Mouse (Mus musculus) embryonic facial prominence, embryonic 11.5 days (tissue): ENCODE measurements around the gene Polr2f. TPM values are rescaled to one million over a fixed set of nuclear protein-coding genes. Genes with fewer than 3 reads are reported as not detected.
A peak's percentile ranks its signal among the peaks of the same experiment; 100 is the strongest.

Source experiments
- ATAC-seq: fragments of 200-750 bp; cut with Nextera tagmentation; replicated peaks from 2 replicates; pipeline ENCODE4 v1.8.0; 2017; ENCODE audit warnings: low read depth; ENCODE audit not compliant: insufficient number of reproducible peaks, low FRiP score, low TSS enrichment
- DNase-seq: peaks from one replicate; pipeline ENCODE4 v3.0.0-alpha.2; 2015; ENCODE audit warnings: low spot score
- H3K27ac ChIP-seq: fragments of 300-500 bp; sonication (generic); replicated peaks from 2 replicates; pipeline ENCODE4 v1.5.1; 2014; ENCODE audit warnings: mild to moderate bottlenecking, low read depth, low read length, control low read depth
- H3K27me3 ChIP-seq: fragments of 300-500 bp; sonication (generic); 2 replicates; pipeline ENCODE4 v1.6.1; 2014; ENCODE audit warnings: mild to moderate bottlenecking, low read length, moderate library complexity, mixed read lengths; ENCODE audit not compliant: control insufficient read depth, insufficient read depth
- H3K36me3 ChIP-seq: fragments of 300-500 bp; sonication (generic); replicated peaks from 2 replicates; pipeline ENCODE4 v1.6.1; 2014; ENCODE audit warnings: low read depth, mild to moderate bottlenecking, low read length, moderate library complexity, mixed read lengths; ENCODE audit not compliant: control insufficient read depth, insufficient read depth
- H3K4me1 ChIP-seq: fragments of 300-500 bp; sonication (generic); 2 replicates; pipeline ENCODE4 v1.6.1; 2014; ENCODE audit warnings: low read length, mixed read lengths; ENCODE audit not compliant: control insufficient read depth, insufficient read depth
- H3K4me2 ChIP-seq: fragments of 300-500 bp; sonication (generic); 2 replicates; pipeline ENCODE4 v1.6.1; 2014; ENCODE audit warnings: low read depth, mild to moderate bottlenecking, control low read depth, low read length, moderate library complexity
- H3K4me3 ChIP-seq: fragments of 300-500 bp; sonication (generic); 2 replicates; pipeline ENCODE4 v1.5.1; 2014; ENCODE audit warnings: low read depth, low read length, control low read depth
- H3K9ac ChIP-seq: fragments of 300-500 bp; sonication (generic); replicated peaks from 2 replicates; pipeline ENCODE4 v1.6.1; 2014; ENCODE audit warnings: mild to moderate bottlenecking, control low read depth, low read length
- H3K9me3 ChIP-seq: fragments of 300-500 bp; sonication (generic); replicated peaks from 2 replicates; pipeline ENCODE4 v1.6.1; 2016; ENCODE audit warnings: mild to moderate bottlenecking, low read length, inconsistent platforms, mixed read lengths; ENCODE audit not compliant: control insufficient read depth
- whole genome bisulfite sequencing: fragments of 180-500 bp; shearing (Covaris S2); extraction: QIAGEN DNeasy Blood & Tissue Kit; methylation state at CpG from one replicate; pipeline ENCODE4 v1.1.7; 2014; 5-methylcytosine and 5-hydroxymethylcytosine counted together
- polyA plus RNA-seq: library from polyadenylated mRNA; unstranded; fragments of >200 nt; fragmentation: Nextera tagmentation; extraction: Ambion mirVana; gene quantifications from 2 replicates; pipeline ENCODE4 v1.2.1, GENCODE M21; 2014

The Polr2f gene
- polyA plus RNA-seq, 1 experiment from 2014 or later: 414 TPM

- no peaks in the 10 kb centered on the region for H3K27me3 ChIP-seq
- ATAC-seq (no peak), DNase-seq (no peak)
- no peaks in the 10 kb centered on the region for H3K9me3 ChIP-seq
- H3K9ac ChIP-seq: no peak overlapping the region
- H3K4me1 ChIP-seq: no peaks in the 10 kb centered on the region; the same call in 1 of the 2 replicates
- H3K4me3 ChIP-seq: no peak overlapping the region
- H3K4me2 ChIP-seq: no peak overlapping the region
- no peaks in the 10 kb centered on the region; the same call in none of the 2 replicates for H3K36me3 ChIP-seq
- WGBS: 89% methylated on average over 8 of the region's 8 CpGs
- no peak overlapping the region for H3K27ac ChIP-seq
Observed at GRCm38 (mm10) chr15:79144021-79144420, 3.2 kb downstream of the Polr2f start.

- Histone ChIP-seq H3K27me3 (no peaks in the 10 kb centered on the region), H3K4me2 (no peak overlapping the region), H3K27ac (no peak overlapping the region), H3K4me3 (no peak overlapping the region), H3K9ac (no peak overlapping the region), H3K4me1 (no peaks in the 10 kb centered on the region; the same call in 1 of the 2 replicates), H3K9me3 (no peaks in the 10 kb centered on the region), H3K36me3 (no peaks in the 10 kb centered on the region; the same call in none of the 2 replicates)
- WGBS: 92% methylated on average over 7 of the region's 7 CpGs
- DNase-seq (no peak), ATAC-seq (no peak)
Observed at GRCm38 (mm10) chr15:79145522-79145921, 4.7 kb downstream of the Polr2f start.

DNA sequence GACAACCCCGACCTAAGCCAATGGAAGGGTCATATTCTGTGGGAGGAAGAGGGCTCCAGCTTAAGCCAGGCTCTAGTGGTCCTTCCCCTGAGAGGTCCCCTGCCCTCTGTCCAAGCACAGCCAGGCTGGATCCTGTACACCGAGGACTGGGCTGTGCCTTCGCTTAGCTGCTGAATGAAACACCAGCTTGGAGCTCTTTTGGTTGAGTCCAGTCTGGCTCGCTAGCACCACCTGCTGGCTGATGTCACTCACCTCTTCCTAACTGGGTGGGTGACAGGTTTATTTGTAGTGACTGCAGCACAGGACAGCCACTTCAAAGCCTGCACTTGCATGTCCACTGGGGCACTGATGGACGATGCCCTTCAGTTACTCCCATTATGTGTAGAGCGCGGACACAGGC is 7.7 kb downstream of the Polr2f start:
- no peak overlapping the region for H3K4me2 ChIP-seq
- peak; percentile 37; the same call in 1 of the 2 replicates for ATAC-seq
- H3K4me3 ChIP-seq: no peak overlapping the region
- H3K27me3 ChIP-seq: no peaks in the 10 kb centered on the region
- H3K36me3 ChIP-seq: no peaks in the 10 kb centered on the region; the same call in none of the 2 replicates
- no peaks in the 10 kb centered on the region; the same call in 1 of the 2 replicates for H3K4me1 ChIP-seq
- H3K9ac ChIP-seq: no peak overlapping the region
- no peaks in the 10 kb centered on the region for H3K9me3 ChIP-seq
- 56% methylated on average over 7 of the region's 7 CpGs for WGBS
- H3K27ac ChIP-seq: no peak overlapping the region
- DNase-seq: peak; percentile 89

- peak; percentile 57 for DNase-seq
- no peaks in the 10 kb centered on the region; the same call in none of the 2 replicates for H3K36me3 ChIP-seq
- no peak overlapping the region for H3K4me3 ChIP-seq
- H3K4me2 ChIP-seq: no peak overlapping the region
- peak overlapping the region; percentile 13 for H3K9ac ChIP-seq
- H3K4me1 ChIP-seq: no peaks in the 10 kb centered on the region; the same call in 1 of the 2 replicates
- H3K9me3 ChIP-seq: no peaks in the 10 kb centered on the region
- WGBS: 44% methylated on average over 8 of the region's 8 CpGs
- no peaks in the 10 kb centered on the region for H3K27me3 ChIP-seq
- peak overlapping the region; percentile 65 for H3K27ac ChIP-seq
- ATAC-seq: 0 out of 2 replicates have a peak, but pooled peaks have one; percentile 37
Observed at GRCm38 (mm10) chr15:79151881-79152280, 11.1 kb downstream of the Polr2f start.

GRCm38 (mm10) chr15:79152709-79153108 is 11.9 kb downstream of the Polr2f start:
- DNase-seq (no peak), ATAC-seq (no peak)
- 32% methylated on average over 6 of the region's 6 CpGs for WGBS

GRCm38 (mm10) chr15:79155572-79155971 is 14.8 kb downstream of the Polr2f start:
- no peaks in the 10 kb centered on the region; the same call in 1 of the 2 replicates for H3K36me3 ChIP-seq
- no peak overlapping the region for H3K4me3 ChIP-seq
- H3K4me1 ChIP-seq: no peaks in the 10 kb centered on the region; the same call in 1 of the 2 replicates
- H3K4me2 ChIP-seq: no peak overlapping the region
- no peaks in the 10 kb centered on the region for H3K9me3 ChIP-seq
- ATAC-seq (no peak), DNase-seq (no peak)
- no peak overlapping the region; the same call in 1 of the 2 replicates for H3K9ac ChIP-seq
- H3K27ac ChIP-seq: no peak overlapping the region
- H3K27me3 ChIP-seq: no peaks in the 10 kb centered on the region
- 45% methylated on average over 3 of the region's 3 CpGs for WGBS

More at GRCm38 (mm10) chr15:79152709-79153108, 11.9 kb downstream of the Polr2f start:
- no peaks in the 10 kb centered on the region for H3K27me3 ChIP-seq
- no peak overlapping the region for H3K4me2 ChIP-seq
- H3K4me1 ChIP-seq: no peaks in the 10 kb centered on the region; the same call in 1 of the 2 replicates
- peak overlapping the region; percentile 18; the same call in 1 of the 2 replicates for H3K9ac ChIP-seq
- H3K4me3 ChIP-seq: no peak overlapping the region
- no peaks in the 10 kb centered on the region for H3K9me3 ChIP-seq
- peak overlapping the region; percentile 65; the same call in 1 of the 2 replicates for H3K27ac ChIP-seq
- H3K36me3 ChIP-seq: no peaks in the 10 kb centered on the region; the same call in none of the 2 replicates

GRCm38 (mm10) chr15:79162301-79162700 is 21.5 kb downstream of the Polr2f start:
- no peak for DNase-seq
- Histone ChIP-seq H3K36me3 (no peaks in the 10 kb centered on the region), H3K9ac (peak overlapping the region; percentile 28), H3K4me3 (no peak overlapping the region), H3K27ac (no peak overlapping the region), H3K27me3 (peaks cover 36% of the 10 kb centered on the region), H3K4me1 (no peaks in the 10 kb centered on the region), H3K9me3 (no peaks in the 10 kb centered on the region), H3K4me2 (no peak overlapping the region; the same call in 1 of the 2 replicates)
- ATAC-seq: no peak
- 73% methylated on average over 7 of the region's 7 CpGs for WGBS

DNA sequence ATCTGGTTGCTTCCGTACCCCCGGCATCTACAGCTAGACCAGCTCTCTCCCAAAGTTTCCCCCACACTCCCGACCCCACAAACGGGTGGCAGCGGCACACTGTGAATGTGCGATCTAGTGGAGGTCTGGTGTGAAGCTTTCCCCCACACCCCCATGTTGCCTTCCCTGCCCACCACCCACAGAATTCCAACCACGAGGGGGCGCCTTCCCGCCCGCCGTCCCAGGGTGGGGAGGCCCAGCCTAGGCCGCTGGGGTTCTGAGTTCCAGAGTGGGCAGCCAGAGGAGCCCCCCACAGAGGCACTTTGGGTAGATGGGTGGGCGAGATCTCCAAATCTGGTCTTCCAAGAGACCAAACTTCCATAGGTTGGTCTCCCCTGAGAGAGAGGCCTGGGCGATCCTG is 22.0 kb downstream of the Polr2f start:
- H3K9ac ChIP-seq: peak overlapping the region; percentile 28; the same call in 1 of the 2 replicates
- H3K27me3 ChIP-seq: peaks cover 36% of the 10 kb centered on the region
- no peak overlapping the region for H3K27ac ChIP-seq
- H3K4me3 ChIP-seq: peak overlapping the region; percentile 21
- H3K4me1 ChIP-seq: no peaks in the 10 kb centered on the region
- ATAC-seq (no peak), DNase-seq (no peak)
- no peak overlapping the region for H3K4me2 ChIP-seq
- H3K9me3 ChIP-seq: no peaks in the 10 kb centered on the region
- 30% methylated on average over 14 of the region's 14 CpGs for WGBS
- no peaks in the 10 kb centered on the region for H3K36me3 ChIP-seq
